Mouse (Mus musculus): Measurements from ENCODE around the gene Etfrf1.
A peak's percentile ranks its signal among the peaks of the same experiment; 100 is the strongest.

- TF ChIP-seq CTCF (IDR thresholded peaks at IDR 0.05; ENCODE audit: low read depth) = peak; percentile 37
- no peak for TF ChIP-seq EP300 (IDR thresholded peaks at IDR 0.05; ENCODE audit: low read depth)
Observed at GRCm38 (mm10) chr6:145187093-145188088, 23.5 kb upstream of the Etfrf1 start.
